Mouse (Mus musculus): ENCODE measurements around the gene Cables2.

Gene Cables2

GRCm38 (mm10) chr2:180225044-180225761 is 48.1 kb downstream of the Cables2 start:
- DNase-seq (ENCODE audit: low spot score) = no peak

DNA sequence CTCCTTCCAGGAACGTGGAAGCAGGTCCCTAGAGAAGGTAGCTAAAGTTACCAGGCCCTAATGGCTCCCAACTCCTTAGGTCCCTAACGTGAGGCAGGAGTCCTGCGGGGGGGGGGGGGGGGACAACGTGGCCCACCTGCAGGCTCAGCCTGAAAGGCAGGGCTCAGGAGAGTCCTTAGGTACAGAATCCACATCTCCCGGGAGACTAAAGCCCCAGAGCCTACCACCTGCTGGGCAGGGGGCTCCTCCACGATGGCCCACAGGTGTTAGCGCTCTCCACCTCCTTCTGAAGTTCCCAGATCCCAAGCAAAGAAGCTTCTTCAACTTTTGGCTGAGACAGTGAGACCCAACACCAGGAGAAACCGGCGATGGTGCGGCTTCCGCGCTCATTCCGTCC is 48.7 kb downstream of the Cables2 start:
- no peak for DNase-seq (ENCODE audit: low spot score)

DNA sequence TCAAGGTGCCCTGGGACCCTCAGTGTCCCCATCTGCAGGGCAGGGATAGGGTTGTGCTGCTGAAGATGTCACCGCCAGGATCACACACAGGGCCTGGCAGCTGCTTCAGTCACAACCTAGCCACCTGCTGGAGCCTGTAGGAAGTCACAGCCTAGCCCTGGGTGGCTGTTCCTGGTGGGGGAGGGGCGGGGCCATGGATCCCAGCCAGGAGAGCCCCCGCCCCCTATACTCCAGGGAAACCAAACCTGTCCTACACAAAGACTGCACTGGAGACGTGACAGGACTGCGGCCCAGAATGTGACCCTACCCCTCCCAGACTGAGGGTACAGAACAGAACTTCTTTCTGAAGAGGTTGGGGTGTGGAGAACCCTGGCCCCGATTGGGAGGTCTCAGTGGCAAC is 51.0 kb downstream of the Cables2 start:
- no peak for DNase-seq (ENCODE audit: low spot score)

DNA sequence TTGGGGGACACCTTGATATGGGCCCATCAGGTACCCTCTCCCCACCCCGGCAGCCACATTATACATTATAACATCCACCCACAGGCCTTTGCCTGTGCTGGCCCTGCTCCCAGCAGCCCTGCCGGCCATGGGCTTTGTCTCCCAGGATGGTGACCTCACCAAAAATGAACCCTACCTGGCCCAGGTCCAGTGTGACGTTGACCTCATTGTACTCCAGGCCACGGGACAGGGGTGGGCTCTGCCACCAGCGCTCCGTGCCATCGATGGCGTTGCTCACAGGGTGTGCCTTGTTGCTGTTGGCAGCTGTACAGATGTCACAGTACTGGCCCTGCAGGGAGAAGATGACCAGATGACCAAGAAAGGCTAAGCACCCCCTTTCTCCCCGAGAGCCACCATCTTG is 52.2 kb downstream of the Cables2 start:
- DNase-seq (ENCODE audit: low spot score) = no peak

GRCm38 (mm10) chr2:180220165-180220564 is 53.1 kb downstream of the Cables2 start:
- DNase-seq (ENCODE audit: low spot score) = no peak

DNA sequence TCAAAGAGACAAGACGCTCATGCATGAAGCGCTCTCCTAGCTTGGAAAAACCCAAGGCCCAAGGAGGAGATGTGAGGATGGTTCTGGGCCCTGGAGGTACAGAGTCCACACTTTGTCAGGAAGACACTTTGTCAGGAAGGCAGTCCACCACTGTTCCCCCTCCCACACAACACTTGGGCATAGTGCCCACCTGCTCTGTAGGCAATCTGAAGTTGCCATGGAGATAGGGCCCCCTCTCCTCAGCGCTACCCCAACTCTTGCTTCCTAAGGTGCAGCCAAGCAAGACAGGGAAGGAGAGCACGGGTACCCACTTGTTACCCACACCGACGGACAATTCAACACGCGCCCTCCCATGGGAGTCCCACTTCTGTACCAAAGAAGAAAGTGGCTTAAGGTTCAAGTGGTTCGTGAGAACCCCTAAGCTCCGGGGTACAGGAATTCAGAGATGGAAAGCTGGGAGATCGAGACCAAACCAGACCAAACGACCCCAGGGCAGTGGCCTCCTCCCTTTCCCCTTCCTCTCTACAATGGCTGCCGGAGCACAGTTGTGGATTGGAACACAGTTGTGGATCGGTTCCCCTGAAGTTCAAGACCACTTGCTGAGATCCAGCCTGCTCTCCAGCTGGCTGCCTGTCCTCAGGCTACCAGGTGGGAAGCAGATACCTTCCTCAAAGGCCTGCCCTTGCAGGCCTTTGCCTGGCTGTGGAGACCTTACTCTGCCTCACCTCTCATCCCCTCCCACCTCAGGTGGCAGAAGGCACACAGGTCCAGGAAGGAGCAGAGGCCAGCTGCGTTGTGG is 54.0 kb downstream of the Cables2 start:
- no peak for DNase-seq (ENCODE audit: low spot score)

DNA sequence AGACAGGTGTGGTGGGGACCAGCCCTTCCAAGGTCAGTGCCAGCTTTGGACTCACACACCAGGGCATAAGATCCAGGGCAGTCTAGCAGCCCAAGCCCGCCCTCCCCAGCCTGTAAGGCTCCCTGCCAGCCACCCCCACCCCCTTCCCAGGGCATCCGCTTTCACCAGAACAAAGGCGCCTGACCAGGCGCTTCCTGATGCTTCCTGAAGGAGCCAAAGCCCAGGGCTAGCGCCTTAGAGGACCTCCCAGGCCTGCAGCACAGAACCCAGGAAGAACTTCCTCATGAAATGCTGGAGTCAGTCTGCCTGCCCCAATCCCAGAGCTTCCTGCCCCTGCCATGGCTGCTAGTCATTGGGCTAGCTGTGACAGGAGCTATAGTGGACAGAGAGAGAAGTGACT is 54.6 kb downstream of the Cables2 start:
- DNase-seq (ENCODE audit: low spot score) = no peak

DNA sequence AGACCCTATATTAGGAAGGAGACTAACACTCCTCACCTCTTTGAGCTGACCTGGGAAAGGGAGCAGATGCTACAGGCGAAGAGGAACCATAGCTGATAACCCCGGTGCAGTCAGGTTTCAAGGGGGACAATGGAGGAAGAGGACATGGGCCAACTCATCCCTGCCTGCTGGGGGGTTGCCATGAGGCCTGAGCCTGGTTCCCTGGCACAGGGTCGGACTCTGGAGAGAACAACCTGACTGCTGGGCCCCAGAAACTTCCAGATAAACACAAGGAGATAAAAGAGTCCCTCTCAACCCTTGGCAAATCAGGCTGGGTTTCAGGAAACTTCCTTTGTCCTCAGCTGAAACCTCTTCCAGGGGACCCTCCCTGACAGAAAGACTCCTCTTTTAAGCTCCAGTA is 55.1 kb downstream of the Cables2 start:
- DNase-seq (ENCODE audit: low spot score) = no peak

DNA sequence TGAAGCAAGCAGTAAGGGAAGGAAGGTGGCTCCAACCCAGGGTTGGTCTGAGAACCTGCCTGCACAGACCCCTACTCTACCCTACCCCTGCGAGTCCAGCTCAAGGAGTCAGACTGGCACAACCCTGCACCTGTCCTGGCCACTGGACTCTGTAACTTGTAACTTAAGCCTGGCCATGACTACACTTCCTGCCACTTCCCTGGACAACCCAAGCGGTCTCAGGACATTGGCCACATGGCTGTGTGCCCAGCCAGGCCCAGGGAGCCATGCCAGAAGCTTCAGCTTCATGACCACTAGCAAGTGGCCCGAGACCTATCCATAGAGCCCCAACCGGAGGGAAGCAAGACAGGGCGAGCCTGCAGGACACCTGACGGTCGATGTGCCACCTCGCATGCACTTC is 55.7 kb downstream of the Cables2 start:
- DNase-seq (ENCODE audit: low spot score) = no peak

- no peak for DNase-seq (ENCODE audit: low spot score)
Measured at GRCm38 (mm10) chr2:180216921-180217320, 56.4 kb downstream of the Cables2 start.

DNA sequence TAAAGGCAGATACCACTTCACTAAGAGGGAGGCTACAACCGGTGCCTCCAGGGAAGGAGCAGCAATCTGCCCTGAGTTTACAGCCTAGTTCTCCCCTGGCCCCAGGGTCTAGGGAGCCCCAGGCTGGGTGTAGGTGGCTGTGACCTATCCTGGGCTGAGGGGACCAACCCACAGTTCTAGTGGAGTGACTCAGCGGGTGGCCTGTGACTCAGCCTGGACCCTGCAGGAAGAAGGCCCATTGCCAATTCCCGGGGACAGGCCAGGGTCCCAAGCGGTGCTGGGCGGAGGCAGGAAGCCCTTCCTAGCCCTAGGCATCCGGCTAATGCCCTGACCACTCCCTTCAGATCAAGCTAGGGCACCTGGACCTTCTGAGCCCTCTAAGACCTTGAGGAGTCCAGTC is 57.3 kb downstream of the Cables2 start:
- no peak for DNase-seq (ENCODE audit: low spot score)

- DNase-seq (ENCODE audit: low spot score) = no peak
Measured at GRCm38 (mm10) chr2:180215011-180215461, 58.3 kb downstream of the Cables2 start.

GRCm38 (mm10) chr2:180214352-180214978 is 58.8 kb downstream of the Cables2 start:
- no peak for DNase-seq (ENCODE audit: low spot score)

DNA sequence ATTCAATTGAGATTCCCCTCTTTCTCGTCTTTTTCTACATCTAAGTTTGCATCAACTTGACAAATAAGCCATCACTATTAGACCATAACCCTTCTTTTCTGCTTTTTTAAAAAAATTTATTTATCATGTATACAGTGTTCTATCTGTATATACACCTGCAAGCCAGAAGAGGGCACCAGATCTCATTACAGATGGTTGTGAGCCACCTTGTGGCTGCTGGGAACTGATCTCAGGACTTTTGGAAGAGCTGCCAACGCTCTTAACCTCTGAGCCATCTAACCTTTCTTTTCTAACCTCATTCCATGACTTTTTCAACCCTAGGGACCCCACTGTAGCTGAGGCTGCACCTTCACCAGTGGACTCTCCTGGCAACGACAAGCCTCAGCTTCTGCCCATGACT is 61.0 kb downstream of the Cables2 start:
- DNase-seq (ENCODE audit: low spot score) = no peak

DNA sequence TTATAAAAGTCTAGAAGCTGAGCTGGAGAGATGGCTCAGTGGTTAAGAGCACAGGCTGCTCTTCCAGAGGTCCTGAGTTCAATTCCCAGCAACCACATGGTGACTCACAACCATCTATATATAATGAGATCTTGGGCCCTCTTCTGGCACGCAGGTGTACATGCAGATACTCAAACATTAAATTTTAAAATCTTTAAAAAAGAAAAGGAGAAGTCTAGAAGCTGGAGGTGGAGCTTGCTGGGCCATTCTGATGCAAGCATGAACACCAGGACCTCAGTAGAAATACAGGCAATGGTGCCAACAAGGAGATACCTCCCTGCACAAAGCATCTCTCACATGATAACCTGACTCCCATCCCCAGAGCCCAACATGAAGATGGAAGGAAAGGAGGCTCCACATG is 64.3 kb downstream of the Cables2 start:
- no peak for DNase-seq (ENCODE audit: low spot score)
